ENCODE assay signal across 9 mouse cellular contexts in the genomic region with DNA sequence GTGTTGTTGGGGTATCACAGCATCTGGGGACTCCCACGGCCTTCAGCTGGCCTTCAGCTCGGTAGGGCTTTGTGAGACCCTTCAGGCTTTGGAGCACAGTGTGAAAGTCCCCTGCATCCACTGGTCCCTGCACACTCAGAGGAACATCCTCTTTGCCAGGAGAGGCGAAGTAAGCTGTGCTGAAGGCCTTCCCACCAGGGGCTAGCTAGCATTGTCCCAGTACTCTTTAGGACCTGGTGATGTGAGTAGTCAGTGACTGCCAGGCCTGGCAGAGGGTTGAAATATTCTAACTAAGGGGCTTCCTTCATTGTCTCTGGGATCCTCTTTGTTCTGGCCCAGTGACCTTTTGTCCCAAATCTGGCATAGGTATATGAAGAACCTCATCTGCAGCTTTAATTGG. TPM values are rescaled to one million over a fixed set of nuclear protein-coding genes. Genes with fewer than 3 reads are reported as not detected.
DNase-seq lines count a peak whose midpoint lies in the region; ATAC-seq and TF ChIP-seq lines count a peak whose summit lies in the region.
"Had no signal": no experiment of that assay in that cellular context is flagged by ENCODE, and none has a peak within 500 bp of the region (broad histone marks: within the 10 kb centered on the region; RNA-seq: fewer than 3 reads in every experiment).

No protein-coding gene starts in this region.

- H3K36me3 ChIP-seq in forebrain, embryonic 11.5 days (ENCODE audit: control insufficient read depth, insufficient read depth, low read length) = no peaks in the 10 kb centered on the region
- H3K36me3 ChIP-seq in hindbrain, embryonic 12.5 days = no peaks in the 10 kb centered on the region
- no peaks in the 10 kb centered on the region for H3K36me3 ChIP-seq in midbrain, embryonic 16.5 days (ENCODE audit: control insufficient read depth, insufficient read depth, low read length)

- TF ChIP-seq CTCF in layer of hippocampus, adult 2 months (conservative IDR thresholded peaks at IDR 0.05) = no peak

- H3K9me3 ChIP-seq in forebrain, embryonic 11.5 days (ENCODE audit: control insufficient read depth, low read length) = no peaks in the 10 kb centered on the region
- no peaks in the 10 kb centered on the region for H3K9me3 ChIP-seq in hindbrain, embryonic 12.5 days (replicated peaks)
- H3K9me3 ChIP-seq in midbrain, embryonic 16.5 days (replicated peaks; ENCODE audit: control insufficient read depth, low read length, poor library complexity, severe bottlenecking) = no peaks in the 10 kb centered on the region

- H3K4me1 ChIP-seq in forebrain, embryonic 11.5 days (replicated peaks; ENCODE audit: control insufficient read depth, insufficient read depth, low read length) = peaks cover 10% of the 10 kb centered on the region; the same call in 1 of the 2 replicates
- peaks cover 17% of the 10 kb centered on the region for H3K4me1 ChIP-seq in hindbrain, embryonic 12.5 days
- H3K4me1 ChIP-seq in midbrain, embryonic 16.5 days (ENCODE audit: control insufficient read depth, insufficient read depth, low read length) = peaks cover 21% of the 10 kb centered on the region

- no peak for DNase-seq in layer of hippocampus, adult 2 months (ENCODE audit: low spot score in 2 of 2)
- DNase-seq in layer of hippocampus, adult 9-11 months = no peak
- no peak for DNase-seq in forebrain, embryonic 11.5 days (ENCODE audit: low spot score)
- DNase-seq in liver = no peak
- no peak for DNase-seq in gastrocnemius, postnatal 25 days

- ATAC-seq in forebrain, embryonic 11.5 days (replicated peaks; ENCODE audit: low FRiP score) = no peak
- ATAC-seq in hindbrain, embryonic 12.5 days (ENCODE audit: low FRiP score) = no peak
- peak; percentile 53 for ATAC-seq in midbrain, embryonic 16.5 days
- ATAC-seq in megakaryocyte-erythroid progenitor cell, adult 5-6 weeks (replicated peaks; ENCODE audit: low FRiP score, low TSS enrichment, poor library complexity, severe bottlenecking) = no peak

- H3K4me3 ChIP-seq in layer of hippocampus, adult 2 months = no peak overlapping the region
- no peak overlapping the region for H3K4me3 ChIP-seq in forebrain, embryonic 11.5 days (ENCODE audit: low read depth, low read length)
- H3K4me3 ChIP-seq in hindbrain, embryonic 12.5 days = no peak overlapping the region
- H3K4me3 ChIP-seq in midbrain, embryonic 16.5 days (ENCODE audit: low read depth, low read length) = no peak overlapping the region

- H3K27ac ChIP-seq in layer of hippocampus, adult 2 months = peak overlapping the region; percentile 90
- peak overlapping the region; percentile 53 for H3K27ac ChIP-seq in forebrain, embryonic 11.5 days (ENCODE audit: low read depth, low read length)
- H3K27ac ChIP-seq in hindbrain, embryonic 12.5 days = peak overlapping the region; percentile 83; the same call in 1 of the 2 replicates
- peak overlapping the region; percentile 93 for H3K27ac ChIP-seq in midbrain, embryonic 16.5 days (ENCODE audit: low read length)

- H3K9ac ChIP-seq in forebrain, embryonic 11.5 days (ENCODE audit: low read length) = no peak overlapping the region
- no peak overlapping the region; the same call in 1 of the 2 replicates for H3K9ac ChIP-seq in hindbrain, embryonic 12.5 days
- peak overlapping the region; percentile 60 for H3K9ac ChIP-seq in midbrain, embryonic 16.5 days (ENCODE audit: low read depth, low read length)

- WGBS in forebrain, embryonic 11.5 days = 26% methylated on average over 3 of the region's 3 CpGs
- 30% methylated on average over 3 of the region's 3 CpGs for WGBS in hindbrain, embryonic 12.5 days
- 30% methylated on average over 3 of the region's 3 CpGs for WGBS in midbrain, embryonic 16.5 days

- no peak overlapping the region for H3K4me2 ChIP-seq in forebrain, embryonic 11.5 days (ENCODE audit: low read depth, low read length, severe bottlenecking)
- H3K4me2 ChIP-seq in hindbrain, embryonic 12.5 days (replicated peaks) = no peak overlapping the region
- 0 out of 2 replicates have a peak overlapping the region, but pooled peaks have one; percentile 19 for H3K4me2 ChIP-seq in midbrain, embryonic 16.5 days (ENCODE audit: low read length)

- no peaks in the 10 kb centered on the region for H3K27me3 ChIP-seq in forebrain, embryonic 11.5 days (ENCODE audit: control insufficient read depth, insufficient read depth, low read length)
- peaks cover 17% of the 10 kb centered on the region; the same call in 1 of the 2 replicates for H3K27me3 ChIP-seq in hindbrain, embryonic 12.5 days
- no peaks in the 10 kb centered on the region for H3K27me3 ChIP-seq in midbrain, embryonic 16.5 days (ENCODE audit: control insufficient read depth, insufficient read depth, low read depth, low read length)

RNA-seq across cellular contexts. Expression of gene Pecam1, which starts 13.8 kb away (rescaled TPM):
- 10 to 100 TPM; 15.9 to 20.4 TPM for total RNA-seq in layer of hippocampus, adult 2 months (2021)
- polyA plus RNA-seq in forebrain, embryonic 11.5 days (2014; fragmentation: Nextera tagmentation; extraction: Ambion mirVana) = 15.4 and 18.8 TPM in 2 replicates
- 21.5 and 22.3 TPM in 2 replicates for polyA plus RNA-seq in hindbrain, embryonic 12.5 days (2016; fragmentation: Nextera tagmentation; extraction: Ambion mirVana)
- polyA plus RNA-seq in midbrain, embryonic 16.5 days (2015; fragmentation: Nextera tagmentation; extraction: Ambion mirVana) = 14.1 and 15.7 TPM in 2 replicates
- total RNA-seq in megakaryocyte-erythroid progenitor cell, adult 5-6 weeks (2014; fragmentation: Nextera tagmentation) = 9.2 and 11.1 TPM in 2 replicates
- total RNA-seq in megakaryocyte-erythroid progenitor cell, adult 5-6 weeks (2017) = 8.8 and 14.6 TPM in 2 replicates
- 10 to 100 TPM; 32.2 to 50.6 TPM for total RNA-seq in gastrocnemius, postnatal 25 days (2021)

RNA-seq across cellular contexts. Expression of gene Milr1, which starts 14.4 kb away (rescaled TPM):
- total RNA-seq in layer of hippocampus, adult 2 months (2021) = not detected
- 0.63 and 1.3 TPM in 2 replicates for polyA plus RNA-seq in forebrain, embryonic 11.5 days (2014; fragmentation: Nextera tagmentation; extraction: Ambion mirVana)
- 1.0 and 1.3 TPM in 2 replicates for polyA plus RNA-seq in hindbrain, embryonic 12.5 days (2016; fragmentation: Nextera tagmentation; extraction: Ambion mirVana)
- polyA plus RNA-seq in midbrain, embryonic 16.5 days (2015; fragmentation: Nextera tagmentation; extraction: Ambion mirVana) = 0.89 and 0.99 TPM in 2 replicates
- 1.3 and 2.7 TPM in 2 replicates for total RNA-seq in megakaryocyte-erythroid progenitor cell, adult 5-6 weeks (2014; fragmentation: Nextera tagmentation)
- 3.4 and 3.5 TPM in 2 replicates for total RNA-seq in megakaryocyte-erythroid progenitor cell, adult 5-6 weeks (2017)
- not detected for total RNA-seq in gastrocnemius, postnatal 25 days (2021)
- total RNA-seq: MEL had no signal

RNA-seq across cellular contexts. Expression of gene Polg2, which starts 42.7 kb away (rescaled TPM):
- total RNA-seq in layer of hippocampus, adult 2 months (2021) = 1 to 10 TPM; 3.1 to 5.0 TPM
- polyA plus RNA-seq in forebrain, embryonic 11.5 days (2014; fragmentation: Nextera tagmentation; extraction: Ambion mirVana) = 8.9 and 9.1 TPM in 2 replicates
- polyA plus RNA-seq in hindbrain, embryonic 12.5 days (2016; fragmentation: Nextera tagmentation; extraction: Ambion mirVana) = 8.5 and 10.7 TPM in 2 replicates
- polyA plus RNA-seq in midbrain, embryonic 16.5 days (2015; fragmentation: Nextera tagmentation; extraction: Ambion mirVana) = 9.4 and 9.6 TPM in 2 replicates
- total RNA-seq in megakaryocyte-erythroid progenitor cell, adult 5-6 weeks (2014; fragmentation: Nextera tagmentation) = 6.8 and 15.3 TPM in 2 replicates
- 16.4 and 18.1 TPM in 2 replicates for total RNA-seq in megakaryocyte-erythroid progenitor cell, adult 5-6 weeks (2017)
- 1 to 10 TPM; 2.8 to 3.3 TPM for total RNA-seq in gastrocnemius, postnatal 25 days (2021)

RNA-seq across cellular contexts. Expression of gene Ddx5, which starts 52.4 kb away (rescaled TPM):
- 100 to 1,000 TPM; 779 to 834 TPM for total RNA-seq in layer of hippocampus, adult 2 months (2021)
- polyA plus RNA-seq in forebrain, embryonic 11.5 days (2014; fragmentation: Nextera tagmentation; extraction: Ambion mirVana) = 508 and 538 TPM in 2 replicates
- polyA plus RNA-seq in hindbrain, embryonic 12.5 days (2016; fragmentation: Nextera tagmentation; extraction: Ambion mirVana) = 467 and 505 TPM in 2 replicates
- polyA plus RNA-seq in midbrain, embryonic 16.5 days (2015; fragmentation: Nextera tagmentation; extraction: Ambion mirVana) = 365 and 425 TPM in 2 replicates
- total RNA-seq in megakaryocyte-erythroid progenitor cell, adult 5-6 weeks (2014; fragmentation: Nextera tagmentation) = 569 and 578 TPM in 2 replicates
- 1,198 and 1,708 TPM in 2 replicates for total RNA-seq in megakaryocyte-erythroid progenitor cell, adult 5-6 weeks (2017)
- total RNA-seq in gastrocnemius, postnatal 25 days (2021) = 100 to 1,000 TPM; 183 to 197 TPM

RNA-seq across cellular contexts. Expression of gene Cep95, which starts 52.4 kb away (rescaled TPM):
- 10 to 100 TPM; 13.6 to 18.8 TPM for total RNA-seq in layer of hippocampus, adult 2 months (2021)
- polyA plus RNA-seq in forebrain, embryonic 11.5 days (2014; fragmentation: Nextera tagmentation; extraction: Ambion mirVana) = 20.8 and 23.0 TPM in 2 replicates
- 22.3 and 22.7 TPM in 2 replicates for polyA plus RNA-seq in hindbrain, embryonic 12.5 days (2016; fragmentation: Nextera tagmentation; extraction: Ambion mirVana)
- polyA plus RNA-seq in midbrain, embryonic 16.5 days (2015; fragmentation: Nextera tagmentation; extraction: Ambion mirVana) = 16.2 and 17.8 TPM in 2 replicates
- 52.0 and 58.1 TPM in 2 replicates for total RNA-seq in megakaryocyte-erythroid progenitor cell, adult 5-6 weeks (2014; fragmentation: Nextera tagmentation)
- total RNA-seq in megakaryocyte-erythroid progenitor cell, adult 5-6 weeks (2017) = 25.2 and 42.1 TPM in 2 replicates
- 1 to 10 TPM; 4.1 to 4.8 TPM for total RNA-seq in gastrocnemius, postnatal 25 days (2021)
